Mouse (Mus musculus) ES-Bruce4 (cell line): ENCODE measurements around the gene Rtl5.

Source experiments
- CTCF ChIP-seq: IDR thresholded peaks from one replicate; pipeline ENCODE4 v1.8.1; 2011; ENCODE audit warnings: low read depth, low read length
- POLR2A ChIP-seq: IDR thresholded peaks from one replicate; pipeline ENCODE4 v1.8.1; 2011; ENCODE audit warnings: low read length; ENCODE audit not compliant: insufficient read depth

DNA sequence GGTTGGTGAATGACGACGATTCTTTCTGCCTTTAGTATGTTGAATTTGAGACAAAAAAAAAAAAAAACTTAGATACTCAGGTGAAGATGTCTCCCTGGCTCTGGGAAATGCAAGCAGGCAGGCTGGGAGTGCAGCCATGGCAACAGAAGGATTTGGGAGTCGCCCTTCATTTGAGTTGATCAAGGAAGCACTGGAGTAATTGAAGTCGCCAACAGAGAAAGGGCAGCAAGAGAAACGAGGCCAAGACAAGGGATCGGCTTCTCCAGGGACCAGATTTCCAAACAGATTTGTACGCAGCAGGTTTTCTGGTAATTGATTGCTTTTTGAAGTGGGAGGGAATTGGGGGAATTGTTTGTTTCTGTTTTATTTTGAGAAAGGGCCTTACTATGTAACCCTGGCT, 29.5 kb downstream of the Rtl5 start:
- TF ChIP-seq POLR2A, result no peak
- no peak for TF ChIP-seq CTCF
